Mouse (Mus musculus): ENCODE measurements around the gene Wdr74.

- TF ChIP-seq CTCF (IDR thresholded peaks at IDR 0.05; ENCODE audit: low read depth, low read length) (no peak), POLR2A (IDR thresholded peaks at IDR 0.05; ENCODE audit: extremely low read depth, insufficient read depth, low read length) (no peak)
These were observed 54.5 kb downstream of the Wdr74 start for GRCm38 (mm10) chr19:8790171-8790570.

All from liver, adult 2 months (tissue).